Mouse (Mus musculus) liver (tissue): ENCODE data around the gene Card10.

Source experiments
- DNase-seq: peaks from one replicate; pipeline ENCODE4 v3.0.0-alpha.2; 2020; ENCODE audit warnings: mixed read lengths

Card10 gene

GRCm38 (mm10) chr15:78730315-78731049 lies 72.4 kb downstream of the Card10 start:
- no peak for DNase-seq

GRCm38 (mm10) chr15:78726697-78727096 lies 76.1 kb downstream of the Card10 start:
- DNase-seq, result no peak
